Mouse (Mus musculus) kidney, embryonic 16.5 days (tissue): Measurements from ENCODE around the gene Prdm12. TPM values are rescaled to one million over a fixed set of nuclear protein-coding genes. Genes with fewer than 3 reads are reported as not detected.
"Not testable (repeated sequence)": the region's sequence is repeated elsewhere in the genome, so short reads cannot be mapped to it uniquely, and the experiment has no call there.

ENCODE experiments used
- ATAC-seq: fragments of 200-750 bp; cut with Nextera tagmentation; 2 replicates; pipeline ENCODE4 v1.8.0; 2017; ENCODE audit warnings: moderate TSS enrichment; ENCODE audit not compliant: low FRiP score, low TSS enrichment
- H3K27ac ChIP-seq: fragments of 300-500 bp; sonication (generic); 2 replicates; pipeline ENCODE4 v1.5.1; 2014; ENCODE audit warnings: low read length
- H3K27me3 ChIP-seq: fragments of 300-500 bp; sonication (generic); 2 replicates; pipeline ENCODE4 v1.6.1; 2014; ENCODE audit warnings: low read length, control low read depth, mixed read lengths; ENCODE audit not compliant: insufficient read depth
- H3K36me3 ChIP-seq: fragments of 300-500 bp; sonication (generic); 2 replicates; pipeline ENCODE4 v1.6.1; 2014; ENCODE audit warnings: low read length, control low read depth, mixed read lengths; ENCODE audit not compliant: insufficient read depth
- H3K4me1 ChIP-seq: fragments of 300-500 bp; sonication (generic); 2 replicates; pipeline ENCODE4 v1.6.1; 2014; ENCODE audit warnings: low read length, control low read depth, mixed read lengths; ENCODE audit not compliant: insufficient read depth
- H3K4me2 ChIP-seq: fragments of 300-500 bp; sonication (generic); replicated peaks from 2 replicates; pipeline ENCODE4 v1.6.1; 2014; ENCODE audit warnings: low read depth, low read length
- H3K4me3 ChIP-seq: fragments of 300-500 bp; sonication (generic); 2 replicates; pipeline ENCODE4 v1.5.1; 2014; ENCODE audit warnings: mild to moderate bottlenecking, low read length
- H3K9ac ChIP-seq: fragments of 300-500 bp; sonication (generic); replicated peaks from 2 replicates; pipeline ENCODE4 v1.6.1; 2014; ENCODE audit warnings: low read length
- H3K9me3 ChIP-seq: fragments of 300-500 bp; sonication (generic); 2 replicates; pipeline ENCODE4 v1.6.1; 2016; ENCODE audit warnings: low read length, control low read depth
- WGBS: fragments of 180-500 bp; shearing (Covaris S2); extraction: QIAGEN DNeasy Blood & Tissue Kit; methylation state at CpG from one replicate; pipeline ENCODE4 v1.1.7; 2014; 5-methylcytosine and 5-hydroxymethylcytosine counted together
- polyA plus RNA-seq: library from polyadenylated mRNA; unstranded; fragments of >200 nt; fragmentation: Nextera tagmentation; extraction: Ambion mirVana; gene quantifications from 2 replicates; pipeline ENCODE4 v1.2.1, GENCODE M21; 2015

Gene Prdm12
- polyA plus RNA-seq, 1 experiment from 2014 or later: not detected

GRCm38 (mm10) chr2:31667332-31667731, 27.5 kb downstream of the Prdm12 start:
- no peak overlapping the region for H3K4me3 ChIP-seq
- H3K27ac ChIP-seq: no peak overlapping the region
- H3K9ac ChIP-seq: no peak overlapping the region
- ATAC-seq: no peak
- WGBS: 30% methylated on average over 4 of the region's 4 CpGs
- 0 out of 2 replicates have a peak, but pooled peaks cover under 1% of the 10 kb centered on the region for H3K36me3 ChIP-seq
- peaks cover 3% of the 10 kb centered on the region; the same call in 1 of the 2 replicates for H3K27me3 ChIP-seq
- H3K4me1 ChIP-seq: peaks cover 12% of the 10 kb centered on the region
- no peaks in the 10 kb centered on the region for H3K9me3 ChIP-seq
- no peak overlapping the region for H3K4me2 ChIP-seq

- no peaks in the 10 kb centered on the region for H3K9me3 ChIP-seq
- peaks cover 21% of the 10 kb centered on the region for H3K36me3 ChIP-seq
- H3K9ac ChIP-seq: peak within 1 kb of the TSS; percentile 87
- ATAC-seq: peak; percentile 97
- peaks cover 15% of the 10 kb centered on the region for H3K4me1 ChIP-seq
- WGBS: under 1% methylated on average over 27 of the region's 27 CpGs
- H3K4me2 ChIP-seq: peak within 1 kb of the TSS; percentile 91
- H3K27me3 ChIP-seq: no peaks in the 10 kb centered on the region
- peak within 1 kb of the TSS; percentile 88 for H3K4me3 ChIP-seq
- H3K27ac ChIP-seq: peak within 1 kb of the TSS; percentile 67
These were observed 30.8 kb downstream of the Prdm12 start, which contains the start of gene Exosc2 for GRCm38 (mm10) chr2:31670551-31671035. Gene Exosc2, plus strand, starts transcription at chr2:31670715.

DNA sequence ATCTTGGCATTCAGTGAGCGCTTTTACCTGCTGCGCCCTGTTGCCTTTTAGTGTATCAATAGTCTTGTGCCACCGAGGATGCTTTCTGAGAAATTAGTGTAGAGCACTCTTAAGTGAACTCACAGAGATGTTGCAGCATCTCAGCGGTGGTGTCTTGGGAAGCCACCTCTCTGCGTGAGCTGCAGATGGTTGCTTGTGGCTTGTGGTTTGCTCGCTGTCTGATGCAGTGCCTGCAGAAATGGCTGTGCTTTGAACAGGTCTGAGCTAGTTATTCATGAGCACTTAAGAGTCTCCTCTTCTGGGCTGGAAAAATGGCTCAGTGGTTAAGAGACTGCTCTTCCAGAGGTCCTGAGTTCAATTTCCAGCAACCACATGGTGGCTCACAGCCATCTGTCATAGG, 38.8 kb downstream of the Prdm12 start:
- H3K27ac ChIP-seq: no peak overlapping the region
- H3K9ac ChIP-seq: no peak overlapping the region
- no peak for ATAC-seq
- H3K4me2 ChIP-seq: no peak overlapping the region
- WGBS: 94% methylated on average over 6 of the region's 6 CpGs
- no peaks in the 10 kb centered on the region for H3K9me3 ChIP-seq
- H3K4me1 ChIP-seq: no peaks in the 10 kb centered on the region
- no peaks in the 10 kb centered on the region for H3K27me3 ChIP-seq
- H3K4me3 ChIP-seq: no peak overlapping the region
- H3K36me3 ChIP-seq: peaks cover 62% of the 10 kb centered on the region

DNA sequence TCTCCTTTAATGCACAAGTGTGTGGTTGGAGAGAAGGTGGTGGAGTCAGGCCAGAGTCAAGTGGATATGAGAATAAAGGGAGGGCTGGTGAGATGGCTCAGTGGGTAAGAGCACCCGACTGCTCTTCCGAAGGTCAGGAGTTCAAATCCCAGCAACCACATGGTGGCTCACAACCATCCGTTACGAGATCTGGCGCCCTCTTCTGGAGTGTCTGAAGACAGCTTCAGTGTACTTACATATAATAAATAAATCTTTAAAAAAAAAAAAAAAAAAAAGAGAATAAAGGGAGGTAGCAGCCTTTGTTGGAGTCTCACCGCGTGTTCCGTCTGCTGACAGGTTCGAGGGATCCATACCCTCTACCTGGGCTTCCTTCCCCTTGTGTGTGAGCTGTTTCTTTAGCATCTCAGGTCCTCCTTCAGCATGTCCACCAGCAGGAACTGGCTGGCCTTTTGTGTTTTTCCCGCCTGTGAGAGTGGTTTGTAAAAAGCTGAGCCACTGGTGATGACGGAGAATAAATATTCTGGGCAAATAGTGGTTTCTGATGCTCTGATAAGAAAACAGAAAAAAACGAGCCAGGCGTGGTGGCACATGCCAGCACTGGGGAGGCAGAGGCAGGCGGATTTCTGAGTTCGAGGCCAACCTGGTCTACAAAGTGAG, 41.3 kb downstream of the Prdm12 start:
- not testable (repeated sequence) for H3K9ac ChIP-seq, H3K4me1 ChIP-seq, H3K9me3 ChIP-seq, H3K4me3 ChIP-seq, H3K27ac ChIP-seq, H3K27me3 ChIP-seq, ATAC-seq, H3K4me2 ChIP-seq
- peaks cover 40% of the 10 kb centered on the region for H3K36me3 ChIP-seq
- 89% methylated on average over 15 of the region's 15 CpGs for WGBS

- H3K4me2 ChIP-seq: no peak overlapping the region
- ATAC-seq: peak; percentile 40; the same call in 1 of the 2 replicates
These were observed 41.9 kb downstream of the Prdm12 start for GRCm38 (mm10) chr2:31681731-31682235.

DNA sequence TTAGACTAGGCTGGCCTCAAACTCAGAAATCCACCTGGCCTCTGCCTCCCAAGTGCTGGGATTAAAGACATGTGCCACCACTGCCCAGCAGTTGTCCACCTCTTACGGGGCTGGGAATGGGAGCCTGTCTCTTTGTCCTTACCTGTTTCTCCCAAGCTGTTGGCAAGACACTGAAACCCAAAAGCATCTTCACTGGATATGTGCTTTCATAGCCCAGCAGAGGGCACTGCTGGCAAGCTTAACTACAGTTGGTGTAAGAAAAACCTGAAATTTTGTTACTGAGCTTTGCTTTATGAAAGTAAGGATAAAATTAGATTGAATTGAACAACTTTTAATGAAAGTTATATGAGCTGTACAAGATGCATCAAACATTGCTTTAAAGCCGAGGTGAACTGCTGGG, 43.8 kb downstream of the Prdm12 start:
- ATAC-seq: no peak
- Histone ChIP-seq H3K27ac (no peak overlapping the region), H3K9ac (no peak overlapping the region), H3K36me3 (peaks cover 22% of the 10 kb centered on the region), H3K9me3 (no peaks in the 10 kb centered on the region), H3K27me3 (no peaks in the 10 kb centered on the region), H3K4me1 (0 out of 2 replicates have a peak, but pooled peaks cover 5% of the 10 kb centered on the region), H3K4me3 (no peak overlapping the region), H3K4me2 (no peak overlapping the region)
- WGBS: 15% methylated on average over 2 of the region's 2 CpGs

More at GRCm38 (mm10) chr2:31681731-31682235, 41.9 kb downstream of the Prdm12 start:
- WGBS: 66% methylated on average over 6 of the region's 6 CpGs
- no peak overlapping the region for H3K27ac ChIP-seq
- no peak overlapping the region for H3K4me3 ChIP-seq
- no peak overlapping the region for H3K9ac ChIP-seq
- H3K36me3 ChIP-seq: peaks cover 34% of the 10 kb centered on the region
- no peaks in the 10 kb centered on the region for H3K9me3 ChIP-seq
- no peaks in the 10 kb centered on the region for H3K4me1 ChIP-seq
- H3K27me3 ChIP-seq: no peaks in the 10 kb centered on the region

GRCm38 (mm10) chr2:31688074-31688925, 48.5 kb downstream of the Prdm12 start, which contains the start of gene Abl1:
Gene Abl1, plus strand, starts transcription at chr2:31688376.
- Histone ChIP-seq H3K4me1 (peaks cover 26% of the 10 kb centered on the region), H3K9me3 (peaks cover 2% of the 10 kb centered on the region; the same call in 1 of the 2 replicates), H3K9ac (peak within 1 kb of the TSS; percentile 92), H3K36me3 (peaks cover 5% of the 10 kb centered on the region), H3K4me2 (peak within 1 kb of the TSS; percentile 60), H3K4me3 (peak within 1 kb of the TSS; percentile 97), H3K27me3 (no peaks in the 10 kb centered on the region), H3K27ac (peak within 1 kb of the TSS; percentile 96)
- peak; percentile 99 for ATAC-seq
- WGBS: under 1% methylated on average over 63 of the region's 64 CpGs

- peak overlapping the region; percentile 60 for H3K4me2 ChIP-seq
- H3K4me3 ChIP-seq: peak overlapping the region; percentile 97
- WGBS: 0% methylated on average over 12 of the region's 12 CpGs
- no peak for ATAC-seq
- peaks cover 5% of the 10 kb centered on the region for H3K36me3 ChIP-seq
- peaks cover 26% of the 10 kb centered on the region for H3K4me1 ChIP-seq
- H3K27me3 ChIP-seq: no peaks in the 10 kb centered on the region
- peak overlapping the region; percentile 96 for H3K27ac ChIP-seq
- peaks cover 2% of the 10 kb centered on the region; the same call in 1 of the 2 replicates for H3K9me3 ChIP-seq
- H3K9ac ChIP-seq: peak overlapping the region; percentile 92
These were observed 49.2 kb downstream of the Prdm12 start for GRCm38 (mm10) chr2:31689045-31689444.

DNA sequence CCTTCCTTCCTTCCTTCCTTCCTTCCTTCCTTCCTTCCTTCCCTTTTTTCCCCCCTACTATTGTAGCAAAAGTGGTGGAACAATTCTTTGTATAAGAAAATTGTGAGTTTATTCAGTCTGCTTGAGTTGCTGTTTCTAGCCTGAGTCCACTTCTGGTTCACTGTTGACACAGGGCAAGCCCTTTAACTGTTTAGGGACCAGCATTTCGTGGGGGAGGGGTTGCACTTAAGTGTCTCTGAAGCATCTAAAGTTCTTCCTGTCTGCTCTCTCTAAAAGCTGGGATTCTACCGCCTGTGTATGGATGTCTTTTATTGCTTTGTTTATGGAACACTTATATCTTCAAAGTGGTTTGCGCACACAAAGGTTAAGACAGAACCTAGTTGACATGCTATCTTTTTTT, 50.2 kb downstream of the Prdm12 start:
- no peaks in the 10 kb centered on the region for H3K27me3 ChIP-seq
- peaks cover 2% of the 10 kb centered on the region; the same call in 1 of the 2 replicates for H3K9me3 ChIP-seq
- no peak overlapping the region for H3K27ac ChIP-seq
- no peak for ATAC-seq
- H3K4me1 ChIP-seq: peaks cover 26% of the 10 kb centered on the region
- peak overlapping the region; percentile 60 for H3K4me2 ChIP-seq
- peak overlapping the region; percentile 44 for H3K9ac ChIP-seq
- peak overlapping the region; percentile 97 for H3K4me3 ChIP-seq
- H3K36me3 ChIP-seq: peaks cover 5% of the 10 kb centered on the region
- 33% methylated on average over 3 of the region's 3 CpGs for WGBS
